Mouse (Mus musculus): ENCODE measurements around the gene March5.

DNA sequence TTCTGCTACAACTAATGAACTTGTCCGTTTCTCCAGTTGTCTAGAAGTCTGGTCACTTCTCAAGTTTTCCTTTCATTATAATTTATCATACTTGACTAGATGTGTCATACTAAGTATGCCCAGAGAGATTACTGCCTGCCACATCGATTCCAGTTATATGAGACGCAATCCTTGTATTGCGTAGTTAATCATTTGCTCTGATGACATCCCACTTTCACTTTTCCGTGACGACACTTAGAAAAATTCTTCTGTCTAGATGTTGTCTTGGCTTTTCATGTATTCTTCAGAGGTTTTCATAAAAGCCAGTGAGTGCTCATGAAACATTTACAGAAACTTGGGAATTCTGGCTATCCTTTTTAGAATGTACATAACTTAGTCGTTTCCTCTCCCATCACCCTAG is 1.6 kb downstream of the March5 start:
- TF ChIP-seq POLR2A (IDR thresholded peaks at IDR 0.05; ENCODE audit: low read depth, low read length) = no peak
- TF ChIP-seq CTCF (IDR thresholded peaks at IDR 0.05; ENCODE audit: borderline replicate concordance, insufficient read depth, low read length) = no peak
